Mouse (Mus musculus): ENCODE data around the gene Rsrc1.

Gene Rsrc1

GRCm38 (mm10) chr3:67369407-67370079 is 388.4 kb downstream of the Rsrc1 start:
- DNase-seq (ENCODE audit: low read depth, low spot score), result peak; percentile 63

DNA sequence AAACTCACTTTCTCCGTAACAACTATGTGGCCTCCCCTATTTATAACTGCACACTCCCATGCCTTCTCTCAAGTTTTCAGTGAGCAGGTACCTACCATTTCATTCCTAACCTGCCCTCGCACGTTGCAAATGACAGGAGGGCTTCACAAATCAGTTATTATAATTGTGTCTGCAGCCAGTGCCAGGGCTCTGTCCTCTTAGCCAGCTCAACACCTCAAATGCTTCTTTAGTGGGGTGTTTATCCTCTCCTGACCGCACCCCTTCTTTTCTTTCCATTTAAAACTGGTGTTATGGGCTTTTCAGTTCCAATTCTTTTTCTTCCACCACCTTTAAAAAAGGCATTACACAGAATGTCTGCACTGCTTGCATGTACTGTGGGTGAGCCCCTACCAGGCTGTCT is 391.0 kb downstream of the Rsrc1 start:
- DNase-seq (ENCODE audit: low read depth, low spot score), result no peak

DNA sequence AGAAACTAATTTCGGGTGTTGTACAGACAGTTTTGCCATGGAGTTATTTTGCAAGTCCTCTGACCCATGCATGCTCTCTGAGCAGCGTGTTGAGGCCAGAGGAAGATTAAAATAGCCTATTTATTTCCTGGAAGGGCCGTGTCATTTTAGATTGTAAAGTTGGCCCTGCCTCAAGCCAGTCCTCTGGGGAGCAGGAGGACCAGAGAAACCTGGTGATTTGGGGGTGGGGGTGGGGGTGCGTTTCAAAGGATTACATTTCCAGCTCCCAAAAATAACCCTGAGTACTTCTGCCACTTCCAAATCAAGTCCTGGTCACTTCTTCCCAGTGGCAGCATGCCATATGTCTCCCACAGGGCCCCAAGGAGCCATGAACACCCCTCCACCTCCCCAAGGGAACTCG is 391.6 kb downstream of the Rsrc1 start:
- DNase-seq (ENCODE audit: low read depth, low spot score), result no peak

- DNase-seq (ENCODE audit: low read depth, low spot score), result peak; percentile 93
Observed at GRCm38 (mm10) chr3:67373872-67374271, 392.7 kb downstream of the Rsrc1 start, which contains the start of gene Mlf1. Gene Mlf1, plus strand, starts transcription at chr3:67374097.

DNA sequence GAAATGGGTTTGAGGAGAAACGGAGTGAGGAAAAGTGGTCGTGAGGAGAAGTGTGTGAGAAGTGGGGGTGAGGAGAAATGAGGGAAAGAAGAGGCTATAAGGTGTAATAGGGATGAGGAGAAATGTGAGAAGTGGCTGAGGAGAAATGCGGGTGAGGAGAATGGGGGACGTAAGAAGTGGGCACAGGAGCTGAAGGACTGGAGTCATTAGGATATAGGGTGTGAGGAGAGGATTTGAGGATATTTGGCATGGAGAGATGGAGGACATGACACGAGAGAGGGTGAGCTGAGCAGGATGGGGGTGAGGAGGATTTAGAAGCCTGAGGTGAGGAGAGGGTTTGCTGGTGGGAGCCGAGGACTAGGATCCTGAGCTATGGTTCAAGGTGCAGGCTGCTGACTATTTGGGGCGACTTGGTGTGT is 393.2 kb downstream of the Rsrc1 start:
- DNase-seq (ENCODE audit: low read depth, low spot score), result peak; percentile 3

DNA sequence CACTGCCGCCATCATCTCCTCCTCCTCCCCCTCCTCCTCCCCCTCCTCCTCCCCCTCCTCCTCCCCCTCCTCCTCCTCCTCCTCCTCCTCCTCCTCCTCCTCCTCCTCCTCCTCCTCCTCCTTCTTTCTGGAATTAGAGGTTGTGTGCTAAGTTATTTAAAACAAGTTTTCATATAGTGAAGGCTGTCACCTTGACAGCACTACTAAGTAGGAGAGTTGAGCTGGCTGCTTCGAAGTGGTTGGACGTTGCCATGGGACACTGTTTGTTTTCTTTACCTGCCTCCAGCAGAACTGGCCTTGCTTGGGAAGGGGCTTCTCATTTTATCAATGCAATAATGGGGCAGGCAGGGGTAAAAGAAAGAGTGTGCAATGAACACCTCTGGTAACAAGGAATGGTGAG is 393.9 kb downstream of the Rsrc1 start, which contains the start of gene Gm17402:
TSS of gene Gm17402 (minus strand) at position 101 of the 400 bp plus-strand sequence.
- DNase-seq (ENCODE audit: low read depth, low spot score), result no peak

DNA sequence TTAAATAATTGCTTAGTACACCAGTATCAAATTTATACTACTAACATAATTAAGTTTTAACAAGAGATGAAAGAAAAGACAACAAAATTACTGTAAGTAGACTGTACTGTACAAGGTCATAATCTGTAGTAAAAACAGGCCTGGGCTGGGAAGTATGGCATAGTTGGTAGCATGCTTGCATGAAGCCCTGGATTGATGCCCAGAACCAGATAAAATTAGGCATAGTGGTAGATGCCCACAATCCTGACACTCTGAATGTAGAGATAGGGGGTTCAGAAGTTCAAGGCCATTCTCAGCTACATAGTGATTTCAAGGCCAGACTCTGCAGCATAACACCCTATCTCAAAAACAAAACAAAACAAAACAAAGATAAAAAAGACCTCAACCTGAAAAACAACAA is 397.0 kb downstream of the Rsrc1 start:
- DNase-seq (ENCODE audit: low read depth, low spot score), result no peak

Data from ES-CJ7 (cell line).